ENCODE assay signal across 8 mouse cellular contexts in the genomic region with DNA sequence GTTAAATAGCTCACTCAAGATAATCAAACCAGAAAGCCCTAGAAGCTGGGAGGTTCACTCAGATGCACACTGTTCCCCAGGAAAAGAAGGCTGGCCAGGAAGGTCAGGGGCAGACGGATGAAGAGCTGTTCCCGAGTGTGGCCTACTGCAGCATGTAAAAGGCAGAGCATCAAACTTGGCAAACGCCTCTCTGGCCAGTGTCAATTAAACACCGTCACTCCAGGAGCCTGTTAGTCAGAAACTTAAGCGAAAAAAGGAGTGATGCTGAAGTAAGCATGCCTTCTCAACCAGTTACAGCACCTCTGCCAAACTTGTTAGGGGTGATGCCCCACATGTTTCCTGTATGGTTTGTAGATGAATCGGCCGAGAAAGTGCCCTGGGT.
A peak's percentile ranks its signal among the peaks of the same experiment; 100 is the strongest.
DNase-seq lines count a peak whose midpoint lies in the region; ATAC-seq lines count a peak whose summit lies in the region.

No protein-coding gene starts in this region.

- no peak overlapping the region for H3K9ac ChIP-seq in heart, embryonic 13.5 days

- DNase-seq in heart, adult 11 months: peak; percentile 90
- DNase-seq in heart, postnatal 25 days (ENCODE audit: low spot score): no peak
- peak; percentile 38 for DNase-seq in cerebellum, adult 8-10 months
- peak; percentile 7 to 11 for DNase-seq in kidney, postnatal 36 days
- DNase-seq in right cerebral cortex, postnatal 14 days: no peak
- no peak for DNase-seq in embryo, embryonic 11 days
- DNase-seq in gastrocnemius, postnatal 14 days: no peak

- H3K4me3 ChIP-seq in heart, embryonic 13.5 days: no peak overlapping the region

- peak overlapping the region; percentile 88 for H3K27ac ChIP-seq in heart, embryonic 13.5 days (replicated peaks)

- 19% methylated on average over 7 of the region's 7 CpGs for WGBS in heart, embryonic 13.5 days

- H3K27me3 ChIP-seq in heart, embryonic 13.5 days (replicated peaks): peaks cover 12% of the 10 kb centered on the region

- intact Hi-C loops in heart, postnatal 25 days (cut with DNase I): no loop called here
- intact Hi-C loops in gastrocnemius, postnatal 14 days (cut with DNase I; ENCODE audit: low total_unique reads): no loop called here

- H3K36me3 ChIP-seq in heart, embryonic 13.5 days: no peaks in the 10 kb centered on the region

- H3K9me3 ChIP-seq in heart, embryonic 13.5 days: no peaks in the 10 kb centered on the region

- peak overlapping the region; percentile 27 for H3K4me2 ChIP-seq in heart, embryonic 13.5 days

- peaks cover 45% of the 10 kb centered on the region for H3K4me1 ChIP-seq in heart, embryonic 13.5 days

- peak; percentile 37; the same call in 1 of the 2 replicates for ATAC-seq in heart, embryonic 13.5 days (ENCODE audit: extremely low read depth, insufficient number of reproducible peaks, low FRiP score, low TSS enrichment)

Comparison
In these comparisons a context has a peak if more than half of its experiments do, and no peak if none do; other contexts are left out.
1. DNase-seq: peak in heart, adult 11 months (single experiment), cerebellum, adult 8-10 months (single experiment) and kidney, postnatal 36 days (2 of 2); none in heart, postnatal 25 days (single experiment), right cerebral cortex, postnatal 14 days (single experiment), embryo, embryonic 11 days (single experiment) and gastrocnemius, postnatal 14 days (single experiment).